Mouse (Mus musculus): Measurements from ENCODE around the gene Adarb2.

Gene Adarb2

GRCm38 (mm10) chr13:8793217-8793616 lies 590.6 kb downstream of the Adarb2 start:
- DNase-seq (ENCODE audit: low spot score in 2 of 2), result no peak

- no peak for DNase-seq (ENCODE audit: low spot score in 2 of 2)
Measured at GRCm38 (mm10) chr13:8800576-8800975, 597.9 kb downstream of the Adarb2 start.

DNA sequence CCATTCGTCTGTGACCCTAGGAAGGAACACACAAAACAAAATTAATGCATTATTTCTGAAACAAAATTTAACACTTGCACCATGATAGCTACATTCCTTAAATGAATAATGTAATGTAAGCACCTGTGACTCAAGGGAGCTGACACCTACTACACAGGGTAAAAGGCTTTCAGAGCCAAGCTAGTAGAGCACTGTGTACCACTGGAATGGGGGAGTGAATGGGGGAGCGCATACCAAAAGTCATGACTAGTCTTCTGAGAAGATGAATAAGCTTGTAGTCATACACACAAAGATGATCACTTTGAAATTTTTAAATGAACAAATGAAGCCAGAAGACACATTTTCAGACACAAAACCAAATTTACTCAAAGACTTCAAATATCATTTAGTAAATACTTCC lies 603.3 kb downstream of the Adarb2 start:
- no peak for DNase-seq (ENCODE audit: low spot score in 2 of 2)
